Mouse (Mus musculus): ENCODE results near the gene Egln3. TPM values are rescaled to one million over a fixed set of nuclear protein-coding genes. Genes with fewer than 3 reads are reported as not detected.

Egln3 gene
- total RNA-seq, 1 experiment, result 3.9 TPM

GRCm38 (mm10) chr12:54200172-54200571, 3.5 kb downstream of the Egln3 start:
- Histone ChIP-seq H3K4me1 (ENCODE audit: control insufficient read depth in 2 of 2, insufficient read depth in 2 of 2, low read length in 2 of 2, poor library complexity in 1 of 2) (peaks cover 0 to 6% of the 10 kb centered on the region in 2 experiments; a peak in 1 of 4 replicates), H3K9ac (ENCODE audit: insufficient read depth, low read depth, low read length, poor library complexity, severe bottlenecking) (no peak overlapping the region), H3K36me3 (ENCODE audit: control insufficient read depth, insufficient read depth, low read length, poor library complexity, severe bottlenecking) (no peaks in the 10 kb centered on the region), H3K9me3 (ENCODE audit: control insufficient read depth, insufficient read depth, low read depth, low read length) (no peaks in the 10 kb centered on the region), H3K4me3 (ENCODE audit: insufficient read depth in 1 of 2, low read depth in 1 of 2, low read length in 2 of 2, poor library complexity in 1 of 2, severe bottlenecking in 1 of 2) (no peak overlapping the region), H3K27ac (ENCODE audit: insufficient read depth, low read depth, low read length, poor library complexity, severe bottlenecking) (no peak overlapping the region)
- in situ Hi-C loops (cut with MboI; ENCODE audit: low sequenced_read_pairs in 2 of 2, unreplicated experiment in 2 of 2), result no loop called here
- DNase-seq (ENCODE audit: low read depth, low spot score), result no peak
- TF ChIP-seq MAFK (IDR thresholded peaks at IDR 0.05; ENCODE audit: insufficient read depth, low read depth, low read length) (no peak), ZNF384 (IDR thresholded peaks at IDR 0.05; ENCODE audit: low read depth, low read length) (no peak), CHD2 (IDR thresholded peaks at IDR 0.05; ENCODE audit: low read depth, low read length) (no peak), ZC3H11A (IDR thresholded peaks at IDR 0.05; ENCODE audit: borderline replicate concordance, low read depth, low read length) (no peak), HCFC1 (IDR thresholded peaks at IDR 0.05; ENCODE audit: borderline replicate concordance, insufficient read depth, low read length) (no peak)

- Histone ChIP-seq H3K4me3 (ENCODE audit: insufficient read depth in 1 of 2, low read depth in 1 of 2, low read length in 2 of 2, poor library complexity in 1 of 2, severe bottlenecking in 1 of 2) (no peak overlapping the region), H3K9me3 (ENCODE audit: control insufficient read depth, insufficient read depth, low read depth, low read length) (no peaks in the 10 kb centered on the region), H3K27ac (ENCODE audit: insufficient read depth, low read depth, low read length, poor library complexity, severe bottlenecking) (no peak overlapping the region), H3K9ac (ENCODE audit: insufficient read depth, low read depth, low read length, poor library complexity, severe bottlenecking) (no peak overlapping the region), H3K4me1 (ENCODE audit: control insufficient read depth in 2 of 2, insufficient read depth in 2 of 2, low read length in 2 of 2, poor library complexity in 1 of 2) (peaks cover 0 to 6% of the 10 kb centered on the region in 2 experiments; a peak in 1 of 4 replicates), H3K36me3 (ENCODE audit: control insufficient read depth, insufficient read depth, low read length, poor library complexity, severe bottlenecking) (no peaks in the 10 kb centered on the region)
- DNase-seq (ENCODE audit: low read depth, low spot score), result no peak
- TF ChIP-seq CHD2 (IDR thresholded peaks at IDR 0.05; ENCODE audit: low read depth, low read length), result no peak
- TF ChIP-seq ZC3H11A (IDR thresholded peaks at IDR 0.05; ENCODE audit: borderline replicate concordance, low read depth, low read length), result no peak
- TF ChIP-seq ZNF384 (IDR thresholded peaks at IDR 0.05; ENCODE audit: low read depth, low read length), result no peak
- no peak for TF ChIP-seq MAFK (IDR thresholded peaks at IDR 0.05; ENCODE audit: insufficient read depth, low read depth, low read length)
- no peak for TF ChIP-seq HCFC1 (IDR thresholded peaks at IDR 0.05; ENCODE audit: borderline replicate concordance, insufficient read depth, low read length)
- in situ Hi-C loops (cut with MboI; ENCODE audit: low sequenced_read_pairs in 2 of 2, unreplicated experiment in 2 of 2), result no loop called here
These were observed 5.3 kb downstream of the Egln3 start for GRCm38 (mm10) chr12:54198282-54198918.

GRCm38 (mm10) chr12:54197849-54198248, 5.8 kb downstream of the Egln3 start:
- Histone ChIP-seq H3K9ac (ENCODE audit: insufficient read depth, low read depth, low read length, poor library complexity, severe bottlenecking) (no peak overlapping the region), H3K4me1 (ENCODE audit: control insufficient read depth in 2 of 2, insufficient read depth in 2 of 2, low read length in 2 of 2, poor library complexity in 1 of 2) (peaks cover 0 to 7% of the 10 kb centered on the region in 2 experiments; a peak in 2 of 4 replicates), H3K9me3 (ENCODE audit: control insufficient read depth, insufficient read depth, low read depth, low read length) (no peaks in the 10 kb centered on the region), H3K36me3 (ENCODE audit: control insufficient read depth, insufficient read depth, low read length, poor library complexity, severe bottlenecking) (no peaks in the 10 kb centered on the region), H3K4me3 (ENCODE audit: insufficient read depth in 1 of 2, low read depth in 1 of 2, low read length in 2 of 2, poor library complexity in 1 of 2, severe bottlenecking in 1 of 2) (no peak overlapping the region), H3K27ac (ENCODE audit: insufficient read depth, low read depth, low read length, poor library complexity, severe bottlenecking) (no peak overlapping the region)
- TF ChIP-seq ZC3H11A (IDR thresholded peaks at IDR 0.05; ENCODE audit: borderline replicate concordance, low read depth, low read length), result no peak
- TF ChIP-seq HCFC1 (IDR thresholded peaks at IDR 0.05; ENCODE audit: borderline replicate concordance, insufficient read depth, low read length), result no peak
- TF ChIP-seq CHD2 (IDR thresholded peaks at IDR 0.05; ENCODE audit: low read depth, low read length), result no peak
- TF ChIP-seq ZNF384 (IDR thresholded peaks at IDR 0.05; ENCODE audit: low read depth, low read length), result no peak
- no peak for TF ChIP-seq MAFK (IDR thresholded peaks at IDR 0.05; ENCODE audit: insufficient read depth, low read depth, low read length)
- in situ Hi-C loops (cut with MboI; ENCODE audit: low sequenced_read_pairs in 2 of 2, unreplicated experiment in 2 of 2), result no loop called here
- no peak for DNase-seq (ENCODE audit: low read depth, low spot score)

GRCm38 (mm10) chr12:54197301-54197782, 6.3 kb downstream of the Egln3 start:
- H3K4me3 ChIP-seq (ENCODE audit: insufficient read depth in 1 of 2, low read depth in 1 of 2, low read length in 2 of 2, poor library complexity in 1 of 2, severe bottlenecking in 1 of 2), result no peak overlapping the region
- no peak overlapping the region for H3K27ac ChIP-seq (ENCODE audit: insufficient read depth, low read depth, low read length, poor library complexity, severe bottlenecking)
- H3K4me1 ChIP-seq (ENCODE audit: control insufficient read depth in 2 of 2, insufficient read depth in 2 of 2, low read length in 2 of 2, poor library complexity in 1 of 2), result peaks cover 0 to 8% of the 10 kb centered on the region in 2 experiments; a peak in 2 of 4 replicates
- in situ Hi-C loops (cut with MboI; ENCODE audit: low sequenced_read_pairs in 2 of 2, unreplicated experiment in 2 of 2), result no loop called here
- no peaks in the 10 kb centered on the region for H3K36me3 ChIP-seq (ENCODE audit: control insufficient read depth, insufficient read depth, low read length, poor library complexity, severe bottlenecking)
- H3K9me3 ChIP-seq (ENCODE audit: control insufficient read depth, insufficient read depth, low read depth, low read length), result no peaks in the 10 kb centered on the region
- H3K9ac ChIP-seq (ENCODE audit: insufficient read depth, low read depth, low read length, poor library complexity, severe bottlenecking), result no peak overlapping the region
- DNase-seq (ENCODE audit: low read depth, low spot score), result no peak
- TF ChIP-seq ZC3H11A (IDR thresholded peaks at IDR 0.05; ENCODE audit: borderline replicate concordance, low read depth, low read length), result no peak
- TF ChIP-seq ZNF384 (IDR thresholded peaks at IDR 0.05; ENCODE audit: low read depth, low read length), result no peak
- TF ChIP-seq CHD2 (IDR thresholded peaks at IDR 0.05; ENCODE audit: low read depth, low read length), result no peak
- TF ChIP-seq MAFK (IDR thresholded peaks at IDR 0.05; ENCODE audit: insufficient read depth, low read depth, low read length), result no peak
- no peak for TF ChIP-seq HCFC1 (IDR thresholded peaks at IDR 0.05; ENCODE audit: borderline replicate concordance, insufficient read depth, low read length)
